Mouse (Mus musculus) gonadal fat pad, adult 2 months (tissue): ENCODE measurements around the gene Itga5. TPM values are rescaled to one million over a fixed set of nuclear protein-coding genes. Genes with fewer than 3 reads are reported as not detected.

ENCODE experiments used
- DNase-seq: peaks from one replicate; pipeline ENCODE4 v3.0.0-alpha.2; 2012; ENCODE audit warnings: low read depth
- polyA plus RNA-seq: library from polyadenylated mRNA; depleted of rRNA; stranded (reverse); fragments of >200 nt; gene quantifications from 2 replicates; pipeline ENCODE4 v1.2.3, GENCODE M21; 2012

The Itga5 gene
- polyA plus RNA-seq, 1 experiment: 20.6 TPM

- no peak for DNase-seq
Observed at GRCm38 (mm10) chr15:103340786-103341185, 25.8 kb downstream of the Itga5 start.

DNA sequence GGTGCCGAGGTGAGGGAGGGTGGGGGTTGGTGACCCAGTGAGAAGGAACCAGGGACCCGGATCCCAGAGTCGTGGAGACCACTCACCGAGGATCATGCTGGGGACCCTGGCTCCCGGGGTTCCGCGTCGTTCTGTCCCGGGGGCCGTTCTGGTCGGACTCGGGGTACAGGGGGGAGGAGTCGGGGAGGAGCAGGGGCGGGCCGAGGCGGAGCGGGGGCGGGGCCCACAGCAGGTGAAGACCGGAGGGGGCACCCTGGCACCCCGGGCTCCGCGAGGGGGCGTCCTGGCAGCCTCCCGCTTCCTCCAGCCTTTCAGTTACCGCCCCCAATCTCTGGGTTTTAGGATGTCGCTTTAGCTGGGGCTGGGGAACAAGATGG lies 26.6 kb downstream of the Itga5 start, which contains the start of gene Zfp385a:
Zfp385a (minus strand) TSS at position 133 of the 377 bp plus-strand sequence.
- DNase-seq: no peak

DNA sequence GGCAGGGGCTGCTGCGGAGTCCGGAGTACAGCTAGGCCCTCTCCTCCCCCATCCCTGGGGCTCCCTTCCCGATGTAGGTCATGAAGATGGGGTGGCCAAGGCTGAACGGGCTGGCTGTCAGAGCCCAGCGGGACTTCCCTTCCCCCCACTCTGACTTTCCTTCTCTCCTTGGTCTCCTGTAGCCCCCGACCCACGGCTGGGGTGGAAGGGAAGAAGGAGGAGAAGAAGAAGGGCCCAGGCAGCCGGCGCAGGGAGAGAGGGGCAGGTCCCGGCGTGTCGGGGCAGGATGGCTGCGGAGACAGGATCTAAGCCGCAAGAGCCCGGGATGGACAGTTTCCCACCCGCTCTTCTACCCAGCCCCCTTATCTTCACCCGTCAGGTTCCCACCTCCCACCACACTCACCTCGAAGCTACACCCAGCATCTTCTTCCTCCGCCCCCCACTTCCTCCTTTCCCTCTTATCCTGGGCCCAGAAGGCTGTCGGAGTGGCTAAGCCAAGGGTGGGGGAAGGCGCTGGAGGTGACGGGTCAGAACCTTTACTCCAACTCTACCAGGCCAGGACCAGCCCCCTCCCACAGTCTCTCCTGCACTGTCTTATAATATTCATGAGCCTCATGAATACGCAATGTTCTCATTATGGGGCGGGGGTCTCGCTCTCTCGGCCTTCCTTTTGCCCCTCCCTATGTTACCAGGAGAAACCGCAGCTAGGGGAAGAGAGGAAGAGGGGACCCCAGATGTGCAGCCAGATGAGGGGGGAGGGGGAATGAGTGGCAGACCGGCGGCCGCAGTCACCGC lies 27.2 kb downstream of the Itga5 start:
- DNase-seq: no peak

DNA sequence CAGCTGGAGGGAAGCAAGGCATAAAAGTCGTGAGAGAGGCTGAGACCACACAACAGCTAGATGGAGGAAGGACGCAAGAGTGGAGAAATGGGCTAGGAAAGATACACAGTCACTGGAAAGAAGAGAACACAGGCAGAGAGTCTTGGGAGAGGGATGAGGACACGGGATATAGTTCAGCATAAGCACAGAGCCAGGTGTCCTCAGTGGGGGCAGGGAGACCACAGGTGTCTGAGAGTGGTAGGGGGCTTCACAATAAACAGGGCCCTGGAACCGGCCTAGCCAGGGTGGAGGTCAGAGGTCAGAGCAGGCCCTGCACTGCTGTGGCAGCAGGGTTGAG lies 27.8 kb downstream of the Itga5 start:
- DNase-seq: no peak

GRCm38 (mm10) chr15:103336996-103337667 lies 29.4 kb downstream of the Itga5 start:
- DNase-seq: no peak

DNA sequence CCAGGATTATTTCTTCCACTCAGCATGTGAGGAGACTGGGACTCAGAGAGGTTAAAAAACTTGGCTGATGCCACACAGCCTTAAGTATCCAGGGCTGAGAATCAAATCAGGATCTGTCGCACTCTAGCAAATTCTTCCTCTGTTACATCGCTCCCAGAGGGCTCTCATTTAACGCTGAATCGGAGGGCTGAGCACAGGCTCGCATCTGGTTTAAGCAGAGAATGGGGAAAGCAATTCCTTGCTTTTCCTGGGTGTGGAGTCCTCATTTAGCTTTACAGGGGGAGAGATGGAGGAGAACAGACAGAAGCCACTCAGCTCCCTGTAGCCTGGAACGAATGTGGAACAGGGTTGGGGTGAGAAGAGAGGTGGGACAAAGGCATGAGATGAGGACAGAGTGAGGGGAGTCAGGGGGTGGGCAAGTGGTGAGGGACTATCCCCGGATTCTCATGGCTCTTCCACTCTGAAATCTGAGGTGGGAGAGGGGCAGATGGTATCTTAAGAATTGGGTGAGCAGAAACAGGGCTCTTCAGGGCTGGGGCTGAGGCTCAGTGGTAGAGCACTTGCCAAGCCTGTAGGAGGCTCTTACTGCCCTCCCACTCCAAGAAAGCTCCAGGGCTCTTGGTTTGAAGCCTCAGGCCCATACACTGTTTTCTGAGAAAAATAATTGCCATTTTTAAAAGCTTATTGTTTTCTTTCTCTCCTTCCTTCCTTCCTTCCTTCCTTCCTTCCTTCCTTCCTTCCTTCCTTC lies 30.9 kb downstream of the Itga5 start:
- no peak for DNase-seq

DNA sequence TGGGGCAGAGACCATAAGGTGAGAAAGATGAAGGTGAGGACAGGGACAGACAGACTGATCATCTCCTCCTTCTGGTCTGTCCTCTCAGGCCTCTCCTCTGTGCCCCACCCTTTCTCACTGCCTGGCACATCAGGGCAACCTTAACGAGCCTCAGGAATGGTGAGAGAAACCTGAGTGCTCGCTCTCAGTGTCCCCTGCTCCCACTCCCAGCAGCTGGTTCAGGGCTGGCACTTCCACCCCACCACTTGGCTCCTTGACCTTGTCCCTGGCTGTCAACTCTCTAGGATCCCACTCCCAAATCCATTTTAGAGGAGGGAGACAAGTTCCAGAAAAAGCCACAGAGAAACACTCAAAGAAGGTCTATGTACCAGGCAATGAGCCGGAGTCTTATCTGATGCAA lies 31.5 kb downstream of the Itga5 start:
- DNase-seq: no peak

- no peak for DNase-seq
Observed at GRCm38 (mm10) chr15:103334194-103334593, 32.4 kb downstream of the Itga5 start.

DNA sequence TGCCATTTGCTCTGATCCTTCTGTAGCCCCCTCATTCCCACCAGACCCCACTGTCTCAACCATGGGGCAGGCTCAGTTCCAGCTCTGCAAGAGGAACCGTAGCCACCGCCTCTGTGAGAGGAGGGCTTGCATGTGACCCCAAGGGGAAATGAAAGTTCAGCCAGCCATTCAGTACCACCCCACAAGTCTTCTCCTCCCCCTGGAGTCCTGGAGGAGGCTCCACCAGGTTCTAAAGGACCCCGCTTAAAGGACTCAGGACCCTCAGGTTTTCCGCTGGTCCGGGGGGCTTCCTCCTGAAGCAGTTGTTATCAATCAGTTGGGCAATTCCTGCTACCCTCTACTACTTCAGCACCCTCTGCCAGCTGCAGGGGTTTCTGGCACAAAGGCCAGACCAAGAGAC lies 32.8 kb downstream of the Itga5 start:
- DNase-seq: no peak

GRCm38 (mm10) chr15:103333081-103333615 lies 33.4 kb downstream of the Itga5 start:
- DNase-seq: no peak

DNA sequence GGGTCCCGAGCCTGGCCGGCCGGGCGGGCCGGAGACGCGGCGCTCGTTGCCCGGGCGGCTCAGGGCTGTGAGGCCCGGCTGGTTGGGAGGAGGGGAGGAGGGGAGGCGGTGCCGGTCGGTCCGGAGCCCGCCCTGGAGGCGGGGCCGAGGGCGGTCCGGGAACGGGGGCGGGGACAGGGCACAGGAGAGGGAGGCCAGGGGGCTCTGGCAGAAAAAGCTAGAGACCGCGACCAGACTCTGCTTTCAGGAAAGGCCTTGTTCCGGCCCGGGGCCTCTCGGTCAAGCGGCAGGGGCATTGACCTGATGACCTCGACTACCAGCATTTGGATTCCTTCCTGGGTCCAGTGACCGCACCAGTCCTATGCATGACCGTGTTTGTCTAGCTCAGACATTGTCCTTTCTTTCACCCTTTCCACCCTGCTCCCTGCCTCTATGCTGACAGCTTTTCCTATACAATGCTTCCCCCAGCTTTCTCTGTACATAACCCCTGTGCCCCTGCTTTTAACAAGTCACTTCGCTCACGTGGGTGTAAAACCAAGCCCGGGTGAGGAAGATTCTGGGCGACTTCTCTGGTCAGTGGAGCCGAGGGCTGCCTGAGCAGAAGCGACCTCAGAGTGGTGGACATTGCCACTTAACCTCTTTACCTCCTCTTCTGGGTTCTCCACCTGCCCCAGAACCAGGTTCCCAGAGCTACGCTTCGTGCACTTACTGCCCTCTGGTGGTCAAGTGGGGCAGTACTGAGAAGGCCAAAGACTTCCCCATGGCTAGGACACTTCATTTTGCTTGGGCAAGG lies 42.9 kb downstream of the Itga5 start:
- DNase-seq: no peak

DNA sequence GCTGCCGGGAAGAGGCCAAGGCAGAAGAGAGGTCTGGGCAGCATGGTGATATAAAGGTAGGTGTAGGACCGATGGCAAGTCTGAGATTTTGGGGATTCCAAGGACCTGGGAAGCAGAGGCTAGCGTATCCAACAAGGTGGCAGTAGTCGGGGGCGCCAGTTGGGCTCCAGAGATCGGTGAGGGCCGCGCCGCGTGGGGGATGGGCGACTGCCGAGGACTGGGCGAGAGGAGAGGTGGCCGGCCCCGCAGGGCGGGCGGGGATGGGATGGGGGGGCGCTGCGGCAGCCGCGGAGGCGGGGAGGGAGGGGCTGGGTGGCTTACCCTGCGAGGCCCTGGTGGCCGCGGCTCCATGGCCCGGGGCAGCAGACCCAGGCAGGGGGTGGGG lies 43.5 kb downstream of the Itga5 start:
- no peak for DNase-seq

GRCm38 (mm10) chr15:103322396-103322795 lies 44.2 kb downstream of the Itga5 start:
- no peak for DNase-seq

DNA sequence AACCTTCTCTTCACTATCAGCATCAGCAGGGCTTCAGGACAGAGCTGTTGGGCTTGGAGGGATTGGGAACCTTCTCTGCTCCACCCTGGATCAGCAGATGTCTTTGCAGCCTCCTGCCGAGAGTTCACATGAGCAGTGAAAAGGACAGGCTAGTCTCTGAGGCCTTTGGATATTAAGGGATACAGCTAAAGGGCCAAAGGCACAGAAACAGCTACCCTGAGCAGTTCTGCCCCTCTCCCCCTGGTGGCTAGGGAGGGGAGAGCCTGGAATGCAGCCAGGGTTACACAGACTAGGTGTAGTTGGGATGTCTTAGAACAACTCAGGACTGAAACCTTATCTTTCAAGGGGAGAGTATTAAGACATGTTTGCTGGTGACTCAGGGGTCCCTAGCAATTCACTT lies 45.5 kb downstream of the Itga5 start:
- no peak for DNase-seq

GRCm38 (mm10) chr15:103318201-103318816 lies 48.3 kb downstream of the Itga5 start:
- no peak for DNase-seq

GRCm38 (mm10) chr15:103317731-103318130 lies 48.8 kb downstream of the Itga5 start:
- DNase-seq: no peak

DNA sequence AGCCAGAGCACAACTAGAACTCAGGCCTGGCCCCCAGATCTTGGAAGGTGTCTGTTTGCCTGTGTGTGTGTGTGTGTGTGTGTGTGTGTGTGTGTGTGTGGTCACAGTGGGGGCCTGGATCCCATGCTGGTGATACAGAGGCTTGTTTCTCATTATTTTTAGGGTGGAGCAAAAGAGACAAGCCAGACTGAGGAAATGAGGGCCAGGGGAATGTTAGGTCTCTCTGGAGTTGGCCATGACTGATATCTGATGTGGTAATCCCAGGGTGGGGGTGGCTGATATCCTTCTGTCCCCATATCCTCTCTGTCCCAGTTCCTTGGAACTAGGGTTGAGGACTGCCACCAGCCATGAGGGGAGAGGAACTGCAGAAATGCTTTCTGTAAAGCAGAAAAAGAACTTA lies 49.4 kb downstream of the Itga5 start:
- DNase-seq: no peak

GRCm38 (mm10) chr15:103315979-103316776 lies 50.4 kb downstream of the Itga5 start:
- DNase-seq: no peak

GRCm38 (mm10) chr15:103315011-103315502 lies 51.5 kb downstream of the Itga5 start:
- DNase-seq: no peak

GRCm38 (mm10) chr15:103314181-103314580 lies 52.4 kb downstream of the Itga5 start:
- no peak for DNase-seq
